Mouse (Mus musculus) lung, postnatal 0 days (tissue): ENCODE data around the gene Cdon.

ENCODE experiments used
- CTCF ChIP-seq: IDR thresholded peaks from 2 replicates; pipeline ENCODE4 v1.5.1; 2016; ENCODE audit warnings: antibody characterized with exemption, mild to moderate bottlenecking
- EP300 ChIP-seq: IDR thresholded peaks from 2 replicates; pipeline ENCODE4 v1.6.1; 2016; ENCODE audit warnings: antibody characterized with exemption, mild to moderate bottlenecking, control low read depth

DNA sequence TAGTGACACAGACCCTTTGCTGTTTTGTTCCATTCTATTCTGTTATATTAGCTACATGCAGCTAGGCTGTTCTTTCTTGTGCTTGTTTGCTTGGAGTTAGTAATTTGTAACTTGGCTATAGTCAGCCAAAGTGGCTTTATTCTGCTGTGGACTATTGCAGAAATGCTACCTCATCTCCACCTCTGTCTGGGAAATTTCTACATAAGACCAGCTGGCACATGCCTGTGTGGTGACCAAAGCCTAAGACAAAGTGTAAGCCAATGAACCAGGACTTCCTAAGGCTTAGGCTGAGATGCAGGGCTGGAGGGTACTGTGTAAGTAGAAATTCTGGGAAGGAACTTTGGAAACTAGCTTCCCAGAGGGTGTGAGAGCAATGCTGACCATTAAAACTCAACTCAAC lies 48.0 kb downstream of the Cdon start:
- TF ChIP-seq CTCF (no peak), EP300 (no peak)
